9 mouse cellular contexts compared by ENCODE assay signal in the genomic region with DNA sequence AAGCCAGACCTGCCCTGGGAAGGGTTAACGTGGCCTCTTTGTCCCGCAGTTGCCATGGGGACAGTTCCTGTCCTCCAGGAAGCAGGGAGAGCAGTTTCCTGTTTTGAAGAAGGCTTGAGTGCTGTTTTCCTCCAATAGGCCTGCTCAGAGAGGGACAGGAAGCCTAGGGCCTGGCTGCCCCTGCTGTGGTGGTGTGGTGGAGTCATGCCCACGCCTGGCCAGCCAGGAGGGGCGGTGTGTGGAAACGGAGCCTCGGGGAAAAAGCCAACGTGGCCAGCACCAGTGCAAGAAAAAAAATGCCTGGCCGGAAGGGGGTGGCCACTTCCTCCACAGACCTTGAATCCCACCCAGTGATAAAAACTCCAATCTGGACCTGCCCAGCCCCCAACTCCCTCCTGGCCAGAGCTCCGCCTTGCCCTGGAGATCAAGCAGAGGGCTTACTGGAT. TPM values are rescaled to one million over a fixed set of nuclear protein-coding genes. Genes with fewer than 3 reads are reported as not detected.
A peak's percentile ranks its signal among the peaks of the same experiment; 100 is the strongest.
DNase-seq lines count a peak whose midpoint lies in the region; ATAC-seq lines count a peak whose summit lies in the region.
"Had no signal": no experiment of that assay in that cellular context is flagged by ENCODE, and none has a peak within 500 bp of the region (broad histone marks: within the 10 kb centered on the region; RNA-seq: fewer than 3 reads in every experiment).

No protein-coding gene starts in this region.

- H3K36me3 ChIP-seq in hindbrain, embryonic 10.5 days: no peaks in the 10 kb centered on the region
- no peaks in the 10 kb centered on the region for H3K36me3 ChIP-seq in hindbrain, embryonic 14.5 days (replicated peaks; ENCODE audit: control insufficient read depth, insufficient read depth)
- no peaks in the 10 kb centered on the region for H3K36me3 ChIP-seq in embryonic facial prominence, embryonic 11.5 days (replicated peaks; ENCODE audit: control insufficient read depth, insufficient read depth, low read depth, low read length)
- H3K36me3 ChIP-seq in limb, embryonic 11.5 days (ENCODE audit: control insufficient read depth, insufficient read depth, low read length): no peaks in the 10 kb centered on the region

- peak overlapping the region; percentile 70 for H3K27ac ChIP-seq in hindbrain, embryonic 10.5 days
- H3K27ac ChIP-seq in hindbrain, embryonic 14.5 days: no peak overlapping the region
- H3K27ac ChIP-seq in embryonic facial prominence, embryonic 11.5 days (replicated peaks; ENCODE audit: low read depth, low read length): no peak overlapping the region
- peak overlapping the region; percentile 47; the same call in 1 of the 2 replicates for H3K27ac ChIP-seq in limb, embryonic 11.5 days (replicated peaks; ENCODE audit: low read depth, low read length)

- no peaks in the 10 kb centered on the region for H3K9me3 ChIP-seq in hindbrain, embryonic 10.5 days
- no peaks in the 10 kb centered on the region for H3K9me3 ChIP-seq in hindbrain, embryonic 14.5 days (ENCODE audit: control insufficient read depth, low read length)
- H3K9me3 ChIP-seq in embryonic facial prominence, embryonic 11.5 days (replicated peaks; ENCODE audit: control insufficient read depth, low read length): no peaks in the 10 kb centered on the region
- H3K9me3 ChIP-seq in limb, embryonic 11.5 days (ENCODE audit: control insufficient read depth, low read length): no peaks in the 10 kb centered on the region

- DNase-seq in hindbrain, embryonic 10.5 days (ENCODE audit: low spot score): peak; percentile 39
- DNase-seq in hindbrain, embryonic 14.5 days (ENCODE audit: low spot score): no peak
- DNase-seq in embryonic facial prominence, embryonic 11.5 days (ENCODE audit: low spot score): peak; percentile 59
- DNase-seq in heart, postnatal 14 days: peak; percentile 74 to 79
- peak; percentile 49 for DNase-seq in limb, embryonic 11.5 days (ENCODE audit: low spot score)
- DNase-seq in mesoderm, embryonic 11.5 days (ENCODE audit: low read depth, low spot score): peak; percentile 57
- DNase-seq in left cerebral cortex, postnatal 25 days (ENCODE audit: low spot score in 2 of 2): no peak
- no peak for DNase-seq in cerebellum, adult 11 months

- no peak for ATAC-seq in hindbrain, embryonic 14.5 days (ENCODE audit: low FRiP score)
- ATAC-seq in embryonic facial prominence, embryonic 11.5 days (replicated peaks; ENCODE audit: insufficient number of reproducible peaks, low FRiP score, low TSS enrichment, low read depth): peak; percentile 21; the same call in 1 of the 2 replicates
- no peak for ATAC-seq in limb, embryonic 11.5 days (ENCODE audit: insufficient number of reproducible peaks, low FRiP score, low TSS enrichment, low read depth)

- peaks cover 11% of the 10 kb centered on the region for H3K27me3 ChIP-seq in hindbrain, embryonic 10.5 days (ENCODE audit: insufficient read depth, poor library complexity, severe bottlenecking)
- no peaks in the 10 kb centered on the region for H3K27me3 ChIP-seq in hindbrain, embryonic 14.5 days (ENCODE audit: control insufficient read depth, insufficient read depth, low read length)
- H3K27me3 ChIP-seq in embryonic facial prominence, embryonic 11.5 days (ENCODE audit: control insufficient read depth, insufficient read depth, low read length): no peaks in the 10 kb centered on the region
- H3K27me3 ChIP-seq in limb, embryonic 11.5 days (ENCODE audit: control insufficient read depth, insufficient read depth, low read length): 0 out of 2 replicates have a peak, but pooled peaks cover 2% of the 10 kb centered on the region

- H3K4me1 ChIP-seq in hindbrain, embryonic 10.5 days (replicated peaks): peaks cover 18% of the 10 kb centered on the region
- 0 out of 2 replicates have a peak, but pooled peaks cover under 1% of the 10 kb centered on the region for H3K4me1 ChIP-seq in hindbrain, embryonic 14.5 days (replicated peaks; ENCODE audit: control insufficient read depth, insufficient read depth, low read length)
- H3K4me1 ChIP-seq in embryonic facial prominence, embryonic 11.5 days (ENCODE audit: control insufficient read depth, insufficient read depth, low read length): no peaks in the 10 kb centered on the region
- H3K4me1 ChIP-seq in limb, embryonic 11.5 days (ENCODE audit: control insufficient read depth, insufficient read depth, low read length): peaks cover 9% of the 10 kb centered on the region

- intact Hi-C loops in heart, postnatal 14 days (cut with DNase I): no loop called here
- intact Hi-C loops in left cerebral cortex, postnatal 25 days (cut with DNase I): no loop called here

- H3K9ac ChIP-seq in hindbrain, embryonic 14.5 days: no peak overlapping the region
- no peak overlapping the region; the same call in 1 of the 2 replicates for H3K9ac ChIP-seq in embryonic facial prominence, embryonic 11.5 days (replicated peaks; ENCODE audit: low read length)
- H3K9ac ChIP-seq in limb, embryonic 11.5 days (ENCODE audit: low read length): no peak overlapping the region

- WGBS in hindbrain, embryonic 10.5 days: 52% methylated on average over 9 of the region's 9 CpGs
- 56% methylated on average over 9 of the region's 9 CpGs for WGBS in hindbrain, embryonic 14.5 days
- 32% methylated on average over 9 of the region's 9 CpGs for WGBS in embryonic facial prominence, embryonic 11.5 days
- 33% methylated on average over 9 of the region's 9 CpGs for WGBS in limb, embryonic 11.5 days

- no peak overlapping the region for H3K4me3 ChIP-seq in hindbrain, embryonic 10.5 days
- H3K4me3 ChIP-seq in hindbrain, embryonic 14.5 days (replicated peaks; ENCODE audit: low read length): no peak overlapping the region
- H3K4me3 ChIP-seq in embryonic facial prominence, embryonic 11.5 days (ENCODE audit: low read depth, low read length): no peak overlapping the region
- H3K4me3 ChIP-seq in limb, embryonic 11.5 days (ENCODE audit: low read depth, low read length): no peak overlapping the region

- H3K4me2 ChIP-seq in hindbrain, embryonic 14.5 days (replicated peaks): no peak overlapping the region
- no peak overlapping the region for H3K4me2 ChIP-seq in embryonic facial prominence, embryonic 11.5 days (ENCODE audit: low read depth, low read length)
- H3K4me2 ChIP-seq in limb, embryonic 11.5 days (ENCODE audit: low read depth, severe bottlenecking): no peak overlapping the region

RNA-seq across cellular contexts. Expression of a gene that starts 6.5 kb away (rescaled TPM):
- polyA plus RNA-seq in hindbrain, embryonic 10.5 days (2016; fragmentation: Nextera tagmentation; extraction: Ambion mirVana): 7.4 and 8.1 TPM in 2 replicates
- polyA plus RNA-seq in hindbrain, embryonic 14.5 days (2014; fragmentation: Nextera tagmentation; extraction: Ambion mirVana): 14.5 and 16.8 TPM in 2 replicates
- polyA plus RNA-seq in embryonic facial prominence, embryonic 11.5 days (2014; fragmentation: Nextera tagmentation; extraction: Ambion mirVana): 3.8 and 4.8 TPM in 2 replicates
- total RNA-seq in heart, postnatal 14 days (2021): 10 to 100 TPM; 31.9 to 32.4 TPM
- polyA plus RNA-seq in limb, embryonic 11.5 days (2014; fragmentation: Nextera tagmentation; extraction: Ambion mirVana): 3.5 and 4.2 TPM in 2 replicates
- total RNA-seq in left cerebral cortex, postnatal 25 days (2021): 1 to 10 TPM; 5.2 TPM
- total RNA-seq: CH12.LX had no signal

Comparison
In these comparisons a context has a peak if more than half of its experiments do, and no peak if none do; other contexts are left out.
1. DNase-seq: peak in hindbrain, embryonic 10.5 days (single experiment), embryonic facial prominence, embryonic 11.5 days (single experiment), heart, postnatal 14 days (2 of 2), limb, embryonic 11.5 days (single experiment) and mesoderm, embryonic 11.5 days (single experiment); none in hindbrain, embryonic 14.5 days (single experiment), left cerebral cortex, postnatal 25 days (0 of 2) and cerebellum, adult 11 months (single experiment).
2. H3K27ac ChIP-seq: peak in hindbrain, embryonic 10.5 days (single experiment) and limb, embryonic 11.5 days (single experiment); none in hindbrain, embryonic 14.5 days (single experiment) and embryonic facial prominence, embryonic 11.5 days (single experiment).